Mouse (Mus musculus) gastrocnemius, adult 18-20 months (tissue): ENCODE data around the gene Slf2. TPM values are rescaled to one million over a fixed set of nuclear protein-coding genes. Genes with fewer than 3 reads are reported as not detected.

Experiments
- DNase-seq: peaks from one replicate; pipeline ENCODE4 v3.0.0; 2021; ENCODE audit warnings: low spot score
- total RNA-seq, 2 experiments: library from RNA; stranded (reverse); gene quantifications; 2 replicates each; pipeline ENCODE4 v1.2.3; 2021

The Slf2 gene
- total RNA-seq, 2 experiments from 2014 or later, result 10.5 to 11.5 TPM

DNA sequence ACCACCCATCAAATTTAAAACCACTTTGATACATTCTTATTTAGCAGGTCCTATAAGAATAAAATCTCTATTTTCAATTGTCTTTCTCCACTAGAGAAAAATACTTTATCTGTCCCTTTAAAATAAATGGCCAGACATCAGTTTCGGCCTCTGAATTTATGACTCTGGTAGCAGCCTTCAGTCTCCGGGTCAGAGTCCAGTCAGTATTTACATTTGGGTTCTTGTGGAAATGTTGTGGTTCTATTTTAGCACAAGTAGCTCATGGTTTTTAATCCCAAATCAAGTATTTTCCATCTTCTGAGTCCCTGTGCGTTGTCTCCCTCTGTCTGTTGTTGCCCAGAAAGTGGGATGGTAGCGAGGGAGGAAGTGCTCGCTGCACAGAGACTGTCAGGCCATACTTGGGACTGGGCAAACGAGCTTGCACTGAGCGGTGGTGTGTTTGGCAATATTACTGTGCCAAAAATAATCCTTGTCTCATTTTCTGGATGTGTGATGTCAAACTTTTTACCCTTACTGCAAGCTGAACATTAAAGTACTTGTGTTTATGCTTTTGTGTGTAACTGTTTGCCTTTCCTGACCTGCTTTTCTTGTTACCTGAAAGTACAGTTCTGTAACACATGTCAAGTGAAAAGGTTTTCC, 51.6 kb downstream of the Slf2 start:
- DNase-seq, result no peak

DNA sequence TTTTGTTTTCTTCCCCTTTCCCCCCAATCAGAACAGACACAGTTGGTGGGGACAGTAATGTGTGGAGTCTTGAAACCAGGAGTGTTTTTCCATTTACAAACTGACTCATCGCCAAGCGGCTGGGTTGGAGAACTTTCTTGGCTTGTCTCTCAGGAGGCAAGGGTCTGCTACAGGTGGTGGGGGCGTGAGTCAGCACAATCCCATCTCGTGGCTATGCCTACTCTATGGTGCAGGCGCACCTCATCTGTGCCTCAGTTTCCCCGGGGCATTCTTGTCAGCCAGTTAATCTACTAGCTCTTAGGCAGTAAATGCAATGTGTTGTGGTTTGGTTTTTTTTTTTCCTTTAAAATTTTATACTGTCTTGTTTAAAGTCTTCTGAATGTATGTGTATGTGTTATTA, 52.4 kb downstream of the Slf2 start:
- DNase-seq, result no peak

DNA sequence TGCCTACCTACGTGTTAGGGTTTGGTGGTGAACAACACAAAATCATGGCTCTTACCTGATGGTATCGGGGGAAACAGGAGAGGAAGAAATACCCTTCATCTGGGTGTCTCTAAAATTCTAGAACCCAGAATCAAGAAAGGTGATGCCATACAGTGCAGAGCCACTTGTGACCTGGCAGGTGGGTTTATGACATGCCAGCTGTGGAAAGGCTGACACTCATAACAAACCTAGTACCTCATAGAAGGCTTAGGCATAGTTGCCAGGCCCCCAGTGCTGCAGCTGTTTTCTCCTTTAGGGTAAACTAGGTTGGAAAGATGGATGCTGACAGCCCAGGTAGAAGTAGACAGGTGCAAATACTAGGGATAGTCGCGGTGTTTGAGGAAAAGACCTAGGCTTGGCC, 53.5 kb downstream of the Slf2 start:
- no peak for DNase-seq

DNA sequence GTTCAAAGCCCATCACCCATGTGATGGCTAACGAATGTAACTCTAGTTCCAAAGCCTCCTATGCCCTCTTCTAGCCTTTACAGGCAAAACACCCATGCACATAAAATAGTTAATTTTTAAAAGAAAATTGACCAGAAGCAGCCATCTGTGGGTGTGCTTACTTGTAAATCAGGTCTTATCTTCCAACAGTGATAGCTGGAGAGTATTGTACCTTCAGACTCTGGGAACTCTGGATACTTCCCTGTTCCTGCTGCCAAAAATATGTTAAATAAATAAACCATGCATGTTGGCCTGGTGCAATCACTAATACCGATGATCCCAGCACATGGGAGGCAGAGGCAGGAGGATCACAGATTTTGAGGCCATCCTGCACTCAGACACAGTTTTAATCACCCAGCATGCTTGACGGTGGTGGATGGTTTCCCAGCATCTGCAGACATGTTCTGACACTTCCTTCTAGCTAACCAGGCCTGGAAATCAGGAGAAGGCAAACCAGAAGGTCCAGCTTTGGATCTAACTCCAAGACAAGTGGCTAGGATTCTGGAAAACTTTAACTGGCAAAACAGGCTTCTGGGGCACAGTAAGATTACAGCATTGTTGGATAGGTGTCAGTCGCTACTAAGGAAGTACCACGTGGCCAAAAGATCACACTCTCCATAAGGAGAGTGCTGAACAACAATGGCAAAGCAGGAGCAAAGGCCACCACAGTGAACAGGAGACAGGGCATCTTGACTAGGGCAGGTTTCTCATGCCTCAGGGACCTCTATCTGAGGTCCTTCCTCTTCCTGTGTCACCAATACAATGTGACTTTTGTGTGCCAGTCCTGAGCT, 54.4 kb downstream of the Slf2 start:
- no peak for DNase-seq

DNA sequence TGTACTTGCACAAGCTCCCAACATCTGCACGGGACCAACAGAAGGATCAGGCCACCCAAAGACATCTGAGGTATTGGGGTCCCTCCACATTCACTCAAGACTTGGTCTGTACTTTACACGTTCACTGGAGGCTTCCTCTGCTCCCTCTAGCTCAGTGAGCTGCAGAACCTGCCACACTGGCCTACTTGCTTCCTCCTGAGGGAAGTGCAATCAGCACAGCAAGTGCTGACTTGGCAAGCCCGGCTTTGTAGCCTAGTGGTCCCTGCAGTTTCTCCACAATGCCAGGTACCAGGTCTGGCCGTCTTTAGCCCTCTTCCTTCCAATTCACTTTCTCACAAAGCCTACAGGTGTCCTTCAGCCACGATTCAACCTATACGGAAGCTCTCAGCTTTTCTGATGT, 56.1 kb downstream of the Slf2 start:
- DNase-seq, result no peak

DNA sequence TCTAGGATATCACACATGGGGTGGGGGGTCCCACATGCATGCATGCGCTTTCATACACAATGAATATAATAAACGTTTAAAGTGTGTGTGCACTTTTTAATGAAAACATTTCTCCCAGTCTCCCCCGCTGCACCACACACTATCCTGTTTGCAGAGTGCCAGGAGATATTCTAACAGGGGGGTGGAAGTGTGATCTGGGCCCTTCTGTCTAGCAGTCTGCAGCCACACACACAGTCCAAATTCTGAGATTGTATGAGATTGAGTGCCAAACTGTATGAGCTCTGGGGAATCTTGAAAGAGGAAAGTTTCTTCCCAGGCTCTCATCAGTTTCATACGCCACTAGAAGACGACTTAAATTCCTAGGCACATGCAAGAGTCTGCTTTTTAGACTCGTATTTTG, 56.9 kb downstream of the Slf2 start:
- DNase-seq, result no peak

DNA sequence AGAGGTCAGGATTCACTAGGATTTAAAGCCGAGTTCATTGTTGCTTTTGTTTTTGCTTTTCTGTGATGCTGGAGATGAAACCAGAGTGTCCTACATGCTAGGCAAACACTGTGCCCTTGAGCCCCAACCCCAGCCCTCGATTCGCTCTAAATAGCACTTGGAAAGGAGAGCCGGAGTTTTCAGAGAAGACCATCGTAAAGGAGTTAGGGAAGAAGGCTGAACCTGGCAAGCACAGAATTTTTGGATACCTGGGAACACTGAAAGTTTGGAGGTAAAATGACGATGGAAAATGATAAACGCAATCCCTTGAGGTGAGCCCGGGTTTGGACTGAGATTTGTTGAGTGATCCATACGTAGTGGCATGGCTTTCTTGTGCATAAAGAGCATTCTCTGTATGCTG, 57.4 kb downstream of the Slf2 start:
- no peak for DNase-seq

DNA sequence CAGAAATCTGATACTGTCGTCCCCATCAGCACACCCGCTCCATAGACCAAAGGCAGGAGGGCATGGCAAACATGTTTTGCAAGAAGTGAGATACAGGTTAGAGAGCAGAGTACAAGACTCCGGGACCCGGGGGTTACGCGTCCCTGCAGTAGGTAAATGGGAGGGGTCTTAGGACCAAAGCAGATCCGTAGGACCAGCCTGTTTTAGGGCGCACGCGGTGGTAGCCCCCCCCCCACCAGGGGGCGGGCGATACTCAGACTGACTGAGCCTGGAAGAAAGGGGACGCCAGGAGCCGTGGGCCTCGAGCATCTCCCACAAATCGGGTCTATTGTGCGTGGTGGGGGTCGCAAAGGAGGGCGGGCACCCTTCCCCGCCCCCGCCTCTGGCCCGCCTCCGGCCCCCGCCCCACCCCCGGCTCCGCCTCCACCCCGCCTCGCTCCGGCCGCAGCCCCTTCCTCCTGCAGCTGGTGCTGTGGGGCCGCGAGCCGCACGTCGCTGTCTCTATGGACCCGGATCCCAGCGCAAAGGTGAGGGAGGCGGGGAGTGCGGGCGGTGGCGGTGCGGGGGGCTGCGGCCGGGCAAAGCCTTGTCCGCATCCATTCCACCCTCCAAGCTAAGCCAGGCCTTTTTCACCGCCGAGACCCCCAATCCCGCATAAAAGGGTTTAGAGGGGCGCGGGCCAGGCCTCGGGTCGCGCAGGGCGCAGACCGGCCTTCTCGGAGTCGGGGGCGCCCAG, 58.0 kb downstream of the Slf2 start, which contains the start of gene Sema4g:
TSS of gene Sema4g (plus strand) at position 271 of the 736 bp plus-strand sequence.
- DNase-seq, result no peak

DNA sequence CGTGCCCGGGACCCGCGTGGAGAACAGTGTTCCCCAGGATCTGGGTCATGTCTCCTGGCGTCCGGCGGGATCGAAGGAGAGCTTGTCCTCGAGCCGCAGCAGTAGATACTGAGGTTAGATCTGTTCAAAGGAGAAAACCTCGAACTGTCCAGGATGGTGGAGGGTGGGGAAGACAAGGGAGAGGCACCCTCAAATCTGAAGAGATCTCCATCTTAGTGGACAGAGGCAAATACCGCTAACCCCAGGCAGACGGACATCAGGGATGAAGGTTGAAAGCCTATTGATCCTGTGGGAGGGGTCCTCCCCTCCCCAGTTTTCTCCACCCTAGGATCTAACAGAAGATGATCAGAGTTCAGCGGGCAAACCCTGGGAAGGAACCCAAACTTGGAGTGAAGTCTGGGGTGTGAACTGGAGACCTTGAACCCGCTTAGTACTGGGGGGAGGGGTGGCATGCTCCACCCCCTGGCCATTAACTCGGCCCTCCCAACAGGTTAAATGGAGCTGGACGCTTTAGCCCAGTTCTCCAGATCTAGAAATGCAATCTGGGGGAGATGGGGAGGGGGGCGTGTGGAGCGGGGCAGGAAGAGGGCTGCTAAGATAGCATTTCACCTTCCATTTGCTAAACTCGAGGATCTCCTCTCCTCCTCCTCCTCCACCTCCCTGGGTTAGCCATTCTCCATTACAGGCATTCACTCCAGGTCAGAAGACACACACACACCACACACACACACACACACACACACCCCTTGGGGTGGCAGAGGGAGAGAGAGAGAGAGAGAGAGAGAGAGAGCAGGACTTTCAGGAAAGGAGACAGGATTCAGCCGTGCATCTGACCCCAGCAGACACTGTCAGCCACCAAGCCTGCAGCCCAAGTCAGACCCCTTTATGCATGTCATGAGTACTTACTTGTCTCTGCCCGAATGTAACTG, 58.9 kb downstream of the Slf2 start:
- no peak for DNase-seq

DNA sequence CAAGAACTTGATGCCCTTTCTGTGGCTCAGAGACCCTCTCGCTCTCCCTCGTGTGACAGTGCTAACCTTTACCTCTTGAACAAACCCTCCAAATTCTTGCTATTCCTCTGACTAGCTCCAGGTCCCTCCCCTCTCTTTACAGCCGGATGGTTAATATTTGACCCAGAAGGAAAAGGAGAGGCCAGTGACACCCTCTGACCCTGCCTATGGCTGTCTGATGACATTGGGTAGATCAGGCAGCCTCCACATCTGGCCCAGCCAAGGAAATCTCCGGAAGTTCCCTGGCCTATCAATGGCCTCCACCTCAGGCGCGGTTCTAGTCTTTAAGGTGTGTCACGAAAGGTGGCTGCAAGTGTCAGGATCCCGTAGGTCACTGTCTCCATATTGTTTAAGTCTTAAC, 60.1 kb downstream of the Slf2 start:
- no peak for DNase-seq

DNA sequence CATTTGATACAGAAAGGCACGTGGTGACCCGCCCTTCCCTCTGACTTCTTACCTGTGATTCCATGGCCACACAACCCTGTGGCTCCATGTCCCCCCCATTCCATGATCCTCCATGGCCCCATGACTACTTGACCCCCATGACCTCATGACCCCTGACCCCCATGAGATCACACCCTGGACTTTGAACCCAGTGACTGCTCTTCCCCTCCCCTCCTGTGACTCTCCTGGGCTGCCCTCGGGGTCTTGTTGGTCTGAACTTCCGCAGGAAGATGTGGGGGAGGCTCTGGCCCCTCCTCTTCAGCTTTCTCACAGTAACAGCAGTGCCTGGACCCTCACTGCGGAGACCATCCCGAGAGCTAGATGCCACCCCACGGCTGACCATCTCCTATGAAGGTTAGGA, 61.3 kb downstream of the Slf2 start:
- DNase-seq, result no peak

DNA sequence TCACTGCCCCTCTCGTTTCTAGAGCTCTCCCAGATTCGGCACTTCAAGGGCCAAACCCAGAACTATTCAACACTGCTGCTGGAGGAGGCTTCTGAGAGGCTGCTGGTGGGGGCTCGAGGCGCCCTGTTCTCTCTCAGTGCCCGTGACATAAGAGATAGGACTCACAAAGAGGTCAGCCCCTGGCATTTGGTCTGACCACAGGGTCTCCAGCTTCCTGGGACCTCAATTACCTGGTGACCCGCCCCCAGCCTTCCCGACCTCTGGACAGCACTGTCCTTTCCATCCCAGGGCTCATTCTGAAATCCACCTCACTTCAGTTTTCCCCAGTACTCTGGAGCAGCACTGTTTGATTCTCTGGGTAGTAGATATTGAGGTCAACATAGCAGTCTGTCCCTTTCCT, 61.8 kb downstream of the Slf2 start:
- DNase-seq, result no peak

DNA sequence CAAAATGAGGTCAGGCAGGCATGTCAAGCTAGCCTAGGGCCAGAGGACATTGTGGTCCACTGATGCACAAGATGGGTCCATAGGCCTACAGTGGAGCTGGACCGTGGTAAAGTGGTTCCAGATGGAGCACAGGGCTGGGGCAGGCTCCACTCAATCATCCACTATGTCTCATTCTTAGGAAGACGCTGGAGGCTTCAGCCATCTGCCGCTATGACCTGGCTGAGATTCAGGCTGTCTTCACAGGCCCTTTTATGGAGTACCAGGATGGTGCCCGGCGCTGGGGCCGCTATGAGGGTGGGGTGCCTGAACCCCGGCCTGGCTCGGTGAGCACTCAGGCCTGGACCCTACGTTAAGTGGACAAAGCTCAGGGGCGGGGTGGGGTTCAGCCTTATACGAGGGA, 66.8 kb downstream of the Slf2 start:
- no peak for DNase-seq

DNA sequence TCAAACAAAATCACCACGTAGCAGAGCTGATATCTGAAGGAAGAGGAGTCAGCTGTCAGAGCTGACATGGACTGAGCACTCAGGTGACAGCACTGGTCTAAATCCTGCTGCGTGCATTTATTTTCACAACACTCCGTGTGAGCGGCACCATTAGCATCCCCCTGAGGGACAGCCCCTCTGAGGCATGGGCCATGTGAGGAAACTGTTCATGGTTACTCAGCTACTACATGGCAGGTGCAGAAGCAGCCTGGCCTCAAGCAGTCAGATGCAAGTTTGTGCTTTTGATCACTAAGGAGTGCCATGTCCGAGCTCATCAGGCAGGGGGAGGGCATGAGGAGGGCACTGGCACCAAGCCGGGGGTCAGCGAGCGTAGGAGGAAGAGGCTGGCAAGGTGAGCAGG, 68.7 kb downstream of the Slf2 start:
- no peak for DNase-seq

DNA sequence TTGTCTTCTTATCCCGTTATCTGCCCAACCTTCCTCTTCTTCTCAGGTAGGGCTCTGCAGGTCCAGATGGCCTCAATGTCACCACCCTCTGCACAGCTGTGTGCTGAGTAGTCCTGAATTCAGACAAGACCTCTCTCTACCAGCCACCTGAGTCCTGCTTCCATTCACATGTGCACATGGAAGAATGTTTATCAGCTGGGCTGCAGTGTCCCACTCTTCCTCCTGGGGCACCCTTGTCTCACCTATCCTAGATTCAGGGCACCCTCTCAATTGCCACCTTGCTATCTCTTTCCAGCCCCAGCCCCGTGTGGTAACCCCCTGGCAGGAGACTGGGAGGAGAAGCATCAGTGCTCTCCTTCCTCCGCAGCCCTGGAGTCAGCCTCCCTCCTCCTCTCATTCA, 71.3 kb downstream of the Slf2 start:
- DNase-seq, result no peak

DNA sequence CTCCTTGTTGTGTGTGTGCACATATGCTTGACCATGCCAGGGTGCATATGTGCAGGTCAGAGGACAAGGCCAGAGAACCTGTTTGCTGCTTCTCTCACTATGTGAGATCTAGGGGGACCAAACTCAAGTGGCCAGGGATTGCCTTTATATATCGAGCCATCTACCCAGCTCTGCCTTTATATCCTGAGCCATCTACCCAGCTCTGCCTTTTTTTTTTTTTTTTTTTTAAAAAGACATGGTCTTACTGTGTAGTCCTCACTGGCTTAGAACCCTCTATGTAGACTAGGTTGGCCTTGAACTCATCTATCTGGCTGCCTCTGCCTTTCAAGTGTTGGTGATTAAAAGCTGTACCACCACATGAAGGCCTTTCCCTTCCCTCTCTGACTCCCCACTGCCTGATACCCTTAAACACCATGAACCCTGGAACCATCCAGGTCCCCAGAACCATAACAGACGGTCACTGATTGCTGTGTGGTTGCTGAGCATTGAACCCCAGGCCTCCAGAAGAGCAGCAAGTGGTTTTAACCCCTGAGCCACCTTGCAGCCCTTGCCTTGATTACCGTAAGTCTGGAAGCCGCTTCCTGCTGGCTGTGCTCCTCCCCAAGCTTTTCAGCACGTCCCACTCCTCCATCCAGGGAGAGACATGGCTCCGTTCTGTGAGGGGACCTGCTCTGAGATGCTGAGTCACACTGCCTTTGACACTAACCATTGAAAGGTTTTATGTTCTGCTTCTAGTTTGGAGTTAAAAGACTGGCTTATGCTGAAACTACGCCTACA, 73.0 kb downstream of the Slf2 start:
- no peak for DNase-seq

DNA sequence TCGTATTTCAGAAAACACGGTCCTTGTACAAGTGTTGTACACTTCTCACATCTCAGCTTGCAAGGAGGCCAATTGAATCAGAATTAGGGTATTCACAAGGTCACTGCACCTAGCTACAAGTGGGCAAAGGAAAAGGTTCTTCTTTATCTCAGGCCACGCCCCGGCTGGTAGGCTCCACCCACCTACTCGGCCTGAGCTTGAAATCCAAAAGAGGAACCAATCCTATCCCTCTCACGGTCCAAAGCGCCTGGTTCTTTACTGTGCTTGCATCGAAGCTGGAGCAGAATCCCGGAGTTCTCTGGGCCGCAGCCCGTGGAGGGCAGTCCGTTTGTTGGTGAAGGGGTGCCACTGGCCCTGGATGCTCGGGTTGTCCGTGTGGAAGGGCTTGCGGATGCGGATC, 74.5 kb downstream of the Slf2 start, which contains the start of gene Twnk:
TSS of gene Twnk (plus strand) at position 220 of the 400 bp plus-strand sequence.
- no peak for DNase-seq

DNA sequence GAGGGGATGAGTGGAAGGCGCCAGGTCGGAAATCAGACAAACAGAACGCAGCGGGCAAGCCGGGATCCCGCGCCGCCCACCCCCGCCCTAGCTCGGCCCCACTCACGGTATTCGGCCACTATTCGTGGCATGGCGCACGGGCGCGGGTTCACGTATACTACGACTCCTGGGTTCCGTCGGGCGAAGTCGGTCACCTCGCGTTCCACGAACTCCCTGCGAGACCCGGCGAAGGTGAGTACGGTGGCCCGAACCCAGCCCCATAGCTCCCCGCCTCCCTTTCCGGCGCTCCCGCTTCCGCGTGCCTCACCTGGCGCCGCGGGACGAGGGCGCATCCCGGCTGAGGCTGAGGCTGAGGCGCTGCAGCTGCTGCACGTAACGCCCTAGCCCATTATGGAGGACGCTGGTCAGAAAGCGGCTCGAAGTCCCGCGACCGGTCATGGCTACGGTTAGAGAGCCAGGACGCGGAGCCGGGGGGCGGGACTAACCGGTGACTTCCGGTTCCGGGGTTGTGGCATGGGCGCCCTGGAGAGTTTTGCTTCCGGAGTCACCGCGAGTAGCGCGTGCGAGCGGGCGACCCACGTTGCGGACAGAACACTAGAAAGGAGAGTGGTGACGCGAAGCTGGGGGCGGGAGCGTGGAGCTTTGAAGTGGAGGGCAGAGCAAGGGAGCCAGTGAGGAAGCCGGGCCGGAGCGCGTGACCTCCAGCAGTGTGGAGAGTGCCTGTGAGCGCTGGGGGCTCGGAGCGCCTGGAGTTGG, 75.2 kb downstream of the Slf2 start, which contains the start of gene Mrpl43:
TSS of gene Mrpl43 (minus strand) at position 486 of the 756 bp plus-strand sequence.
- peak; percentile 97 for DNase-seq

DNA sequence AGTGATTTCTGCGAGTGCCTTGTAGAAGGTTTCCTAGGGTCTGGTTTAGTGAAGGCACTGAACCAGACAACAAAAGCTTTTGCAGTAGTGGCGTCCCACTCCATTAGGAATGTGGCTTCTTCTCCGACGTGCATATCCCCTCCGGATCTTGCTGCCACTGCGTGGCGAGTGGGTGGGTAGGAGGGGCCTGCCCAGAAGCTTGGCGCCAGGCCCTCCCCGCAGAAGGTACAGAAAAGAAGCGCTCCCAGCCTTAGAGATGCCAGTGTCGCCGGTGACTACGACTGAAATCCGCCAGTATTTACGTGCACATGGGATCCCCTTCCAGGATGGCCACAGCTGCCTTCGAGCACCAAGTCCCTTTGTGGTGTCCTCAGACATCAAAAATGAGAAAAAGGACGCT, 76.1 kb downstream of the Slf2 start:
- no peak for DNase-seq
